Mouse (Mus musculus) kidney, postnatal 0 days (tissue): ENCODE results near the gene Eef2kmt. TPM values are rescaled to one million over a fixed set of nuclear protein-coding genes. Genes with fewer than 3 reads are reported as not detected.
"Not testable (repeated sequence)": the region's sequence is repeated elsewhere in the genome, so short reads cannot be mapped to it uniquely, and the experiment has no call there.

Experiments used
- ATAC-seq: fragments of 200-750 bp; cut with Nextera tagmentation; replicated peaks from 2 replicates; pipeline ENCODE4 v1.8.0; 2017; ENCODE audit warnings: low read depth, moderate number of reproducible peaks, moderate TSS enrichment, moderate library complexity; ENCODE audit not compliant: low FRiP score
- DNase-seq: peaks from one replicate; pipeline ENCODE4 v3.0.0-alpha.2; 2016; ENCODE audit warnings: low spot score
- H3K27ac ChIP-seq: fragments of 300-500 bp; sonication (generic); 2 replicates; pipeline ENCODE4 v1.5.1; 2014; ENCODE audit warnings: mild to moderate bottlenecking
- H3K27me3 ChIP-seq: fragments of 300-500 bp; sonication (generic); 2 replicates; pipeline ENCODE4 v1.6.1; 2014; ENCODE audit warnings: low read length, mixed read lengths; ENCODE audit not compliant: insufficient read depth
- H3K36me3 ChIP-seq: fragments of 300-500 bp; sonication (generic); 2 replicates; pipeline ENCODE4 v1.6.1; 2014; ENCODE audit warnings: low read length, mixed read lengths; ENCODE audit not compliant: insufficient read depth
- H3K4me1 ChIP-seq: fragments of 300-500 bp; sonication (generic); replicated peaks from 2 replicates; pipeline ENCODE4 v1.6.1; 2014; ENCODE audit warnings: antibody characterized with exemption, low read length, mixed read lengths; ENCODE audit not compliant: insufficient read depth
- H3K4me2 ChIP-seq: fragments of 300-500 bp; sonication (generic); 2 replicates; pipeline ENCODE4 v1.6.1; 2014; ENCODE audit warnings: mild to moderate bottlenecking, low read length, moderate library complexity, mixed read lengths
- H3K4me3 ChIP-seq: fragments of 300-500 bp; sonication (generic); replicated peaks from 2 replicates; pipeline ENCODE4 v1.5.1; 2014; ENCODE audit warnings: low read depth, low read length
- H3K9ac ChIP-seq: fragments of 300-500 bp; sonication (generic); 2 replicates; pipeline ENCODE4 v1.6.1; 2014; ENCODE audit warnings: low read depth, low read length
- H3K9me3 ChIP-seq: fragments of 300-500 bp; sonication (generic); replicated peaks from 2 replicates; pipeline ENCODE4 v1.6.1; 2016; ENCODE audit warnings: low read length, inconsistent platforms, mixed read lengths
- CTCF ChIP-seq: IDR thresholded peaks from 2 replicates; pipeline ENCODE4 v1.5.1; 2016; ENCODE audit warnings: antibody characterized with exemption, low read depth, mild to moderate bottlenecking, moderate library complexity
- WGBS: fragments of 180-500 bp; shearing (Covaris S2); extraction: QIAGEN DNeasy Blood & Tissue Kit; methylation state at CpG from one replicate; pipeline ENCODE4 v1.1.7; 2014; 5-methylcytosine and 5-hydroxymethylcytosine counted together
- polyA plus RNA-seq: library from polyadenylated mRNA; unstranded; fragments of >200 nt; fragmentation: Nextera tagmentation; extraction: Ambion mirVana; gene quantifications from 2 replicates; pipeline ENCODE4 v1.2.1, GENCODE M21; 2015

Eef2kmt gene
- polyA plus RNA-seq, 1 experiment from 2014 or later = 32.6 TPM

DNA sequence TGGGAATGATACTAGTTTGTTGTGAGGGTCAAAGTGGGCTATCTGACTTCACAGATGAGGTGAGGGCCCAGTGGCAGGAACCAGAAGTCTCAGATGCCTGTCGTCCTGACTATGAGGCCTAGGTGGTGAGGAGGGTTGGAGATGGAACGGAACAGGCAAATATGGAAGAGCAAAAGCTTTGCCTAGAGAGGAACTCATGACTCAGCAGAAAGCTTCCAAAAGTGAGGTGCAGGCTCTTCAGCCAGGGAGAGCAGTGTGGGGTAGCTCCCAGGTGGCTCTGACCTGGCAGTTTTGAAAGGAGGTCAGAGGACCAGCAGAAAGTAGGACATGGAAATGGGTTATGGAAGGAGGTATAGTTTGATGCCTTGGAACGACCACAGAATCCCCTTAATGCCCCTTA is 4.9 kb downstream of the Eef2kmt start:
- no peak overlapping the region for H3K27ac ChIP-seq
- H3K4me1 ChIP-seq = 0 out of 2 replicates have a peak, but pooled peaks cover 5% of the 10 kb centered on the region
- no peaks in the 10 kb centered on the region for H3K9me3 ChIP-seq
- no peaks in the 10 kb centered on the region for H3K27me3 ChIP-seq
- no peak overlapping the region for H3K9ac ChIP-seq
- ATAC-seq (no peak), DNase-seq (no peak)
- no peak overlapping the region for H3K4me2 ChIP-seq
- H3K36me3 ChIP-seq = peaks cover 24% of the 10 kb centered on the region
- 86% methylated on average over 3 of the region's 3 CpGs for WGBS
- TF ChIP-seq CTCF = no peak
- no peak overlapping the region for H3K4me3 ChIP-seq

GRCm38 (mm10) chr16:5244411-5244810 is 11.4 kb downstream of the Eef2kmt start:
- Histone ChIP-seq H3K9me3 (no peaks in the 10 kb centered on the region), H3K9ac (no peak overlapping the region), H3K27ac (no peak overlapping the region), H3K4me2 (no peak overlapping the region), H3K27me3 (no peaks in the 10 kb centered on the region), H3K4me3 (no peak overlapping the region), H3K4me1 (no peaks in the 10 kb centered on the region), H3K36me3 (peaks cover 54% of the 10 kb centered on the region)
- 33% methylated on average over 7 of the region's 7 CpGs for WGBS
- ATAC-seq (peak; percentile 53; the same call in 1 of the 2 replicates), DNase-seq (peak; percentile 47)
- TF ChIP-seq CTCF = peak; percentile 87

- no peak for ATAC-seq
Observed at GRCm38 (mm10) chr16:5242882-5243281, 12.9 kb downstream of the Eef2kmt start.

GRCm38 (mm10) chr16:5242355-5242754 is 13.4 kb downstream of the Eef2kmt start:
- no peak for DNase-seq
- H3K27ac ChIP-seq = no peak overlapping the region
- H3K9ac ChIP-seq = no peak overlapping the region
- H3K4me3 ChIP-seq = no peak overlapping the region
- no peak overlapping the region for H3K4me2 ChIP-seq
- H3K9me3 ChIP-seq = no peaks in the 10 kb centered on the region
- TF ChIP-seq CTCF = no peak
- no peak for ATAC-seq
- no peaks in the 10 kb centered on the region for H3K4me1 ChIP-seq
- H3K27me3 ChIP-seq = no peaks in the 10 kb centered on the region
- WGBS = 90% methylated on average over 4 of the region's 4 CpGs
- H3K36me3 ChIP-seq = peaks cover 43% of the 10 kb centered on the region

More at GRCm38 (mm10) chr16:5242882-5243281, 12.9 kb downstream of the Eef2kmt start:
- Histone ChIP-seq H3K4me3 (no peak overlapping the region), H3K9me3 (no peaks in the 10 kb centered on the region), H3K27me3 (no peaks in the 10 kb centered on the region), H3K9ac (no peak overlapping the region), H3K4me2 (no peak overlapping the region), H3K36me3 (peaks cover 48% of the 10 kb centered on the region), H3K4me1 (no peaks in the 10 kb centered on the region), H3K27ac (no peak overlapping the region)
- WGBS = 93% methylated on average over 6 of the region's 6 CpGs
- TF ChIP-seq CTCF = no peak
- no peak for DNase-seq

- H3K4me1 ChIP-seq = peaks cover 5% of the 10 kb centered on the region; the same call in 1 of the 2 replicates
- H3K4me2 ChIP-seq = peak within 1 kb of the TSS; percentile 86
- H3K9ac ChIP-seq = peak within 1 kb of the TSS; percentile 78
- H3K27ac ChIP-seq = peak within 1 kb of the TSS; percentile 65
- TF ChIP-seq CTCF = no peak
- 2% methylated on average over 47 of the region's 47 CpGs for WGBS
- H3K27me3 ChIP-seq = no peaks in the 10 kb centered on the region
- H3K9me3 ChIP-seq = no peaks in the 10 kb centered on the region
- ATAC-seq (peak; percentile 97), DNase-seq (peak; percentile 96)
- no peaks in the 10 kb centered on the region for H3K36me3 ChIP-seq
- peak within 1 kb of the TSS; percentile 74 for H3K4me3 ChIP-seq
Observed at GRCm38 (mm10) chr16:5233418-5234313, 22.1 kb downstream of the Eef2kmt start, which contains the start of gene Alg1. Gene Alg1 (plus strand): TSS chr16:5233621.

DNA sequence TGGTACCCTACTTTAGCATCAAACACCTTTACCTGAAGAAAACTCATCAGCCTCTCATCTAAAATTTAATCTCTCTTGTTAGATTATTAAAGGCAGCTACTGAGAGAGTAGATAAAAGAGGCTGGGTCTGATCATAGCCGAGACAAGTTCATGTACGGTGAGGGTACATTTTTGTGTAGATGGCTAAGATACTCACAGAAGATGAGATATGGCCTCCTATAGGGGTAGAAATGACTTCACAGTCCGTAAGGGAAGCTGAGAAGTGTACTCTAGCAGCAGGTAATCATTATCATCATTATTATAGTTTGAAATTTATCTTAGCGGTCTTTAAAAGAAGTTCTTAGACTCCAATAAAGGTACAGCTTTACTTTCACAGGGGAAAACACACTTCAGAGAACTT is 22.8 kb downstream of the Eef2kmt start:
- Histone ChIP-seq H3K4me1 (peaks cover 5% of the 10 kb centered on the region; the same call in 1 of the 2 replicates), H3K9me3 (no peaks in the 10 kb centered on the region), H3K27ac (no peak overlapping the region), H3K27me3 (no peaks in the 10 kb centered on the region), H3K36me3 (no peaks in the 10 kb centered on the region), H3K4me3 (peak overlapping the region; percentile 74), H3K9ac (no peak overlapping the region), H3K4me2 (peak overlapping the region; percentile 86)
- 76% methylated on average over 4 of the region's 4 CpGs for WGBS
- DNase-seq (no peak), ATAC-seq (no peak)
- no peak for TF ChIP-seq CTCF

GRCm38 (mm10) chr16:5228103-5228502 is 27.7 kb downstream of the Eef2kmt start:
- WGBS = 53% methylated on average over 3 of the region's 3 CpGs
- not testable (repeated sequence) for H3K9me3 ChIP-seq, DNase-seq

GRCm38 (mm10) chr16:5227501-5227900 is 28.3 kb downstream of the Eef2kmt start:
- not testable (repeated sequence) for H3K4me2 ChIP-seq, H3K27ac ChIP-seq, ATAC-seq, H3K9me3 ChIP-seq, H3K9ac ChIP-seq, H3K4me1 ChIP-seq, H3K27me3 ChIP-seq, H3K4me3 ChIP-seq, DNase-seq, H3K36me3 ChIP-seq
- WGBS = 73% methylated on average over 19 of the region's 19 CpGs

More at GRCm38 (mm10) chr16:5228103-5228502, 27.7 kb downstream of the Eef2kmt start:
- not testable (repeated sequence) for H3K27me3 ChIP-seq, H3K9ac ChIP-seq, H3K4me2 ChIP-seq, H3K4me3 ChIP-seq, H3K27ac ChIP-seq, H3K36me3 ChIP-seq, ATAC-seq, H3K4me1 ChIP-seq

- not testable (repeated sequence) for H3K4me3 ChIP-seq, H3K9me3 ChIP-seq, H3K27me3 ChIP-seq, H3K9ac ChIP-seq, DNase-seq, H3K27ac ChIP-seq, ATAC-seq, H3K4me1 ChIP-seq, H3K36me3 ChIP-seq, H3K4me2 ChIP-seq
- WGBS = 9% methylated on average over 1 of the region's 1 CpGs
Observed at GRCm38 (mm10) chr16:5226534-5226933, 29.2 kb downstream of the Eef2kmt start.
